Mouse (Mus musculus): ENCODE measurements around the gene Bmp7. TPM values are rescaled to one million over a fixed set of nuclear protein-coding genes. Genes with fewer than 3 reads are reported as not detected.

Bmp7 gene
- polyA plus RNA-seq, 1 experiment: 15.4 TPM

DNA sequence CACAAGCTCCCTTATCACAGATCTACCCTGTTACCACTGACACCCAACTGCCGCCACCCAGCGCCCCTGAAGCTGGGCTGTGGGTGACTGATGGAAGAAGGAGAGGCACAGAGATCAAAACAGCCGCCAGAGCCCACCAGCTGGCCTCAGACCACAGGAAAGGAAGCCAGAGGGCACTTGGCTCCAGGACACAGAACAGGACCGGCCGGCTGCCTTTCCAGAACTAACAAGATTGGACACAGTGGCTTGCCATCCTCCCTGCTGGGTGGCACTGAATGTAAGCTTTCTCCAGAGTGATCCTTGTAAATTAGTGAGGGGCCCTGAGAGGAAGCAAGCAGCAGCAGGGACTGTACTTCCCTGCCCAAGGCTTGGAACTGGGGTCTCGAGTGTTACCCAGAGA, 30.7 kb downstream of the Bmp7 start:
- no peak for TF ChIP-seq POLR2A (IDR thresholded peaks at IDR 0.05; ENCODE audit: insufficient read depth, low read length)
- TF ChIP-seq EP300 (IDR thresholded peaks at IDR 0.05; ENCODE audit: insufficient read depth, low read depth, low read length): no peak
- TF ChIP-seq CTCF (IDR thresholded peaks at IDR 0.05; ENCODE audit: low read depth, low read length): no peak
- Histone ChIP-seq H3K27ac (ENCODE audit: insufficient read depth, low read length) (no peak overlapping the region), H3K4me1 (ENCODE audit: control insufficient read depth, insufficient read depth, low read length) (no peaks in the 10 kb centered on the region), H3K4me3 (ENCODE audit: low read depth, low read length) (no peak overlapping the region), H3K9me3 (replicated peaks; ENCODE audit: control insufficient read depth, insufficient read depth, low read length, poor library complexity, severe bottlenecking) (no peaks in the 10 kb centered on the region), H3K27me3 (ENCODE audit: control insufficient read depth, insufficient read depth, low read length, poor library complexity, severe bottlenecking) (no peaks in the 10 kb centered on the region), H3K9ac (ENCODE audit: low read depth, poor library complexity, severe bottlenecking) (no peak overlapping the region), H3K36me3 (ENCODE audit: control insufficient read depth, insufficient read depth, low read length, poor library complexity, severe bottlenecking) (no peaks in the 10 kb centered on the region)

DNA sequence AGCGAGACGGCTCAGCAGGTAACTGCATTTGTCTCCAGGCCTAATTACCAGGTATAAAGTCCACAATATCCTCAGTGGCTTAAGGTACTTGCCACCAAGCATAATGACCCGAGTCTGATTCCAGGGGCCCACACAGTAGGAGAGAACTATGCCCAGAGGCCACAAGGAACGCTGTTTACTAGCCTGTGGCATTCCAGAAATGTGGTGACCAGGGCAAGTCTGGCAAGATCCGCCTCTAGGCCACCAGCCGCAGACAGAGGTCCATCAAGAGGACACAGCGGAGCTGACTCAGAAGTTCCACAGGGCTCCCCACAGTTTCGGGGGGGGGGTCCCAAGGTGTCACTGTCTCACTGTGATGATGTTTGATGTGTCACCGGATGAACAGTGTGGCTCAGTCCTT, 34.0 kb downstream of the Bmp7 start:
- Histone ChIP-seq H3K36me3 (ENCODE audit: control insufficient read depth, insufficient read depth, low read length, poor library complexity, severe bottlenecking) (no peaks in the 10 kb centered on the region), H3K4me1 (ENCODE audit: control insufficient read depth, insufficient read depth, low read length) (no peaks in the 10 kb centered on the region), H3K9ac (ENCODE audit: low read depth, poor library complexity, severe bottlenecking) (no peak overlapping the region), H3K9me3 (replicated peaks; ENCODE audit: control insufficient read depth, insufficient read depth, low read length, poor library complexity, severe bottlenecking) (no peaks in the 10 kb centered on the region), H3K4me3 (ENCODE audit: low read depth, low read length) (no peak overlapping the region), H3K27me3 (ENCODE audit: control insufficient read depth, insufficient read depth, low read length, poor library complexity, severe bottlenecking) (no peaks in the 10 kb centered on the region), H3K27ac (ENCODE audit: insufficient read depth, low read length) (no peak overlapping the region)
- TF ChIP-seq CTCF (IDR thresholded peaks at IDR 0.05; ENCODE audit: low read depth, low read length) (no peak), EP300 (IDR thresholded peaks at IDR 0.05; ENCODE audit: insufficient read depth, low read depth, low read length) (no peak), POLR2A (IDR thresholded peaks at IDR 0.05; ENCODE audit: insufficient read depth, low read length) (no peak)

DNA sequence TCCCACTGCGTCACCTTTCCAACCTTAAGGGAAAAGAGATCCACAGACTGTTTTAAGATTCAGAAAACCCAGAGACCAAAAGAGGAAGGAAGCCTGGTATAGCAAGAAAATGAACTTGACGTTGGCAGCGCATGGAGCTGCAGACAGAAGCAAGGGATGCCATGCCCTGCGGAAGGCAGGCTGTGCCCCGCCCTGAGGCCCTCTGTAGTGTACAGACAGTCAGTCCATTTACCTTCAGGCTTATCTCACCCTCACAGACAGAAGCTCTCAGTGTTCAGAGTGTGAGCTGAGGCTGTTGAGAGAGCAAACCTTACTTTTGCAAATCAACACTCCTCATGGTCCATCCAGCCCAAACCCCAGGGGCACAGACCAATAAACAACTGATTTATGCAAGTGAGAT, 35.1 kb downstream of the Bmp7 start:
- TF ChIP-seq POLR2A (IDR thresholded peaks at IDR 0.05; ENCODE audit: insufficient read depth, low read length): no peak
- TF ChIP-seq EP300 (IDR thresholded peaks at IDR 0.05; ENCODE audit: insufficient read depth, low read depth, low read length): no peak
- TF ChIP-seq CTCF (IDR thresholded peaks at IDR 0.05; ENCODE audit: low read depth, low read length): no peak
- H3K4me1 ChIP-seq (ENCODE audit: control insufficient read depth, insufficient read depth, low read length): no peaks in the 10 kb centered on the region
- H3K36me3 ChIP-seq (ENCODE audit: control insufficient read depth, insufficient read depth, low read length, poor library complexity, severe bottlenecking): no peaks in the 10 kb centered on the region
- no peak overlapping the region for H3K27ac ChIP-seq (ENCODE audit: insufficient read depth, low read length)
- no peaks in the 10 kb centered on the region for H3K9me3 ChIP-seq (replicated peaks; ENCODE audit: control insufficient read depth, insufficient read depth, low read length, poor library complexity, severe bottlenecking)
- no peaks in the 10 kb centered on the region for H3K27me3 ChIP-seq (ENCODE audit: control insufficient read depth, insufficient read depth, low read length, poor library complexity, severe bottlenecking)
- no peak overlapping the region for H3K4me3 ChIP-seq (ENCODE audit: low read depth, low read length)
- H3K9ac ChIP-seq (ENCODE audit: low read depth, poor library complexity, severe bottlenecking): no peak overlapping the region

DNA sequence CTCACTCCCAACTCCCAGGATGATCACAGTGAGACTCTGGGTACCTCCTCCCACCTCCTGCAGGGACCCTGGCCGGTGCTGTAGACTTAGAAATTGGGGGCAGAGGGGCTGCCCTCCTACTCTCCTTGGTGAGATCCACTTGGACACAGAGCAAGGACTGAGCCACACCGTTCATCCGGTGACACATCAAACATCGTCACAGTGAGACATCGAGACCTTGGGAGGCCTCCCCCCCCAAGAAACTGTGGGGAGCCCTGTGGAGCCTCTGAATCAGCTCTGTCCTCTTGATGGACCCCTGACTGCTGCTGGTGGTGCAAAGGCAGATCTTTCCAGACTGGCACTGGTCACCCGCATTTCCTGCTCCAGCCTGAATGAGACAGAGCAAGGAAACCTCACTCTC, 35.5 kb downstream of the Bmp7 start:
- H3K4me1 ChIP-seq (ENCODE audit: control insufficient read depth, insufficient read depth, low read length): no peaks in the 10 kb centered on the region
- H3K9me3 ChIP-seq (replicated peaks; ENCODE audit: control insufficient read depth, insufficient read depth, low read length, poor library complexity, severe bottlenecking): no peaks in the 10 kb centered on the region
- TF ChIP-seq POLR2A (IDR thresholded peaks at IDR 0.05; ENCODE audit: insufficient read depth, low read length) (no peak), CTCF (IDR thresholded peaks at IDR 0.05; ENCODE audit: low read depth, low read length) (no peak)
- no peak overlapping the region for H3K4me3 ChIP-seq (ENCODE audit: low read depth, low read length)
- no peaks in the 10 kb centered on the region for H3K27me3 ChIP-seq (ENCODE audit: control insufficient read depth, insufficient read depth, low read length, poor library complexity, severe bottlenecking)
- H3K27ac ChIP-seq (ENCODE audit: insufficient read depth, low read length): no peak overlapping the region
- H3K36me3 ChIP-seq (ENCODE audit: control insufficient read depth, insufficient read depth, low read length, poor library complexity, severe bottlenecking): no peaks in the 10 kb centered on the region
- no peak overlapping the region for H3K9ac ChIP-seq (ENCODE audit: low read depth, poor library complexity, severe bottlenecking)

DNA sequence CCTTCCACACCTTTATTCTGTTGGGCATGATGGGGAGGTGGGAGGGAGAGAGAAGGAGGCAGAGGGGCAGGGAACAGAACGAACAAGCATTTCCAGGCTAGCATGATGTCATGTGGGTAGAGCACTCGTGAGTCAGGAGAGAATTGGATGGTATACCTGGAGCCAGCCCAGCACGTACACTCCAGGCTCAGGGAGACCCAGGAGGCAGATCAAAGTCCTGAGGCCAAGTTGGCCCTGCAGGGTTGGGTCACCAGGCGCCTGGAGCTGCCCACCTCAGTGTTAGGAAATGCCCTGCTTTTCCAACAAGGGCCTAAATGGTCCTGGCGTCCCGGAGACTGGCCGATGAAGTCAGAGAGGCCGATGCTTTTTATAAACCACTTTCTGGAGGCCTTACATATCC, 36.6 kb downstream of the Bmp7 start:
- Histone ChIP-seq H3K27ac (ENCODE audit: insufficient read depth, low read length) (no peak overlapping the region), H3K4me1 (ENCODE audit: control insufficient read depth, insufficient read depth, low read length) (no peaks in the 10 kb centered on the region), H3K4me3 (ENCODE audit: low read depth, low read length) (no peak overlapping the region), H3K36me3 (ENCODE audit: control insufficient read depth, insufficient read depth, low read length, poor library complexity, severe bottlenecking) (no peaks in the 10 kb centered on the region), H3K9ac (ENCODE audit: low read depth, poor library complexity, severe bottlenecking) (no peak overlapping the region), H3K27me3 (ENCODE audit: control insufficient read depth, insufficient read depth, low read length, poor library complexity, severe bottlenecking) (no peaks in the 10 kb centered on the region), H3K9me3 (replicated peaks; ENCODE audit: control insufficient read depth, insufficient read depth, low read length, poor library complexity, severe bottlenecking) (no peaks in the 10 kb centered on the region)
- TF ChIP-seq CTCF (IDR thresholded peaks at IDR 0.05; ENCODE audit: low read depth, low read length): no peak
- TF ChIP-seq POLR2A (IDR thresholded peaks at IDR 0.05; ENCODE audit: insufficient read depth, low read length): no peak
- no peak for TF ChIP-seq EP300 (IDR thresholded peaks at IDR 0.05; ENCODE audit: insufficient read depth, low read depth, low read length)

DNA sequence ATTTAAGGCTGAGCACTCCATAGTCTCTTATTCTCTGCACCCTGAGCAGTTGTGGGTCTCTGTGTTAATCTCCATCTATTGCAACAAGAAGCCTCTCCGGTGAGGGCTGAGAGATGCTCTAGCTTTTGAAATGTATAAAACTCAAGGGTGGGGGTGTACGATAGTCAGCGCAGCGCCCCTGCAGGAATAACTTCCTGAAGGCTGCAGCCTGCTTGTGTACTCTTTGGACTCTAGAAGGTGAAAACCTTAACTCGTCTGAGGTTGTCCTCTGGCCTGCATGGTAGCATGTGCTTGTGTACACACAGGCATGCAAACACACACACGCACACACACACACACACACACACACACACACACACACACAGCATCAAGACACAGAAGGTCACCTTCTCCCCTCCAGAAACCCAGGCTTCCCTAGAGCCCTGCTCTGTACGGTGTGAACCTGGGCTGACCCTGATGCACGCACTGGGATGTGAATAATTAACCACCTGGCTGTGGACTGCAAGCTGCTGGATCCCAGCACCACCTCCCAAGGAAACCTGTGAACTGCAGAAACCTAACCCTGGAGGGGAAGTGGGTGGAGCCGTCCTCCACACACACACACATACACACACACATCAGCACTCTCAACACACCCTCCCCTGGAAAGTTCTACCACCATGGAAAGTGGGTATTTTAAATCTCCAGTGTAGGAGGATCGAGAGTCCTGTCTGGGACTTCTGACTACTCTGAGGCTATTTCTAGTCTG, 39.0 kb downstream of the Bmp7 start:
- Histone ChIP-seq H3K27ac (ENCODE audit: insufficient read depth, low read length) (no peak overlapping the region), H3K36me3 (ENCODE audit: control insufficient read depth, insufficient read depth, low read length, poor library complexity, severe bottlenecking) (no peaks in the 10 kb centered on the region), H3K4me1 (ENCODE audit: control insufficient read depth, insufficient read depth, low read length) (no peaks in the 10 kb centered on the region), H3K4me3 (ENCODE audit: low read depth, low read length) (no peak overlapping the region), H3K9me3 (replicated peaks; ENCODE audit: control insufficient read depth, insufficient read depth, low read length, poor library complexity, severe bottlenecking) (no peaks in the 10 kb centered on the region), H3K27me3 (ENCODE audit: control insufficient read depth, insufficient read depth, low read length, poor library complexity, severe bottlenecking) (no peaks in the 10 kb centered on the region), H3K9ac (ENCODE audit: low read depth, poor library complexity, severe bottlenecking) (no peak overlapping the region)
- TF ChIP-seq POLR2A (IDR thresholded peaks at IDR 0.05; ENCODE audit: insufficient read depth, low read length) (no peak), EP300 (IDR thresholded peaks at IDR 0.05; ENCODE audit: insufficient read depth, low read depth, low read length) (no peak), CTCF (IDR thresholded peaks at IDR 0.05; ENCODE audit: low read depth, low read length) (no peak)

All from ES-Bruce4 (cell line).